Mouse (Mus musculus): Measurements from ENCODE around the gene Sipa1.

GRCm38 (mm10) chr19:5636036-5636570, 27.4 kb downstream of the Sipa1 start:
- TF ChIP-seq POLR2A (IDR thresholded peaks at IDR 0.05; ENCODE audit: insufficient read depth, low read depth, low read length) = no peak
- no peak for TF ChIP-seq CTCF (IDR thresholded peaks at IDR 0.05)
- TF ChIP-seq EP300 (IDR thresholded peaks at IDR 0.05; ENCODE audit: insufficient read depth, low read depth, low read length) = no peak
